Mouse (Mus musculus) MEL (cell line): Measurements from ENCODE around the gene Dock9. TPM values are rescaled to one million over a fixed set of nuclear protein-coding genes. Genes with fewer than 3 reads are reported as not detected.
A peak's percentile ranks its signal among the peaks of the same experiment; 100 is the strongest.

Experiments
- DNase-seq: peaks from one replicate; pipeline ENCODE4 v3.0.0; 2011; ENCODE audit warnings: low read depth, low spot score
- H3K27ac ChIP-seq: 2 replicates; pipeline ENCODE4 v1.5.1; 2012; ENCODE audit warnings: low read depth, mild to moderate bottlenecking, control low read depth, low read length, moderate library complexity; ENCODE audit not compliant: control insufficient read depth
- H3K27me3 ChIP-seq, 2 experiments: fragments of 150-350 bp in 1 of 2; sonication (generic) in 1 of 2; 2 replicates each; pipeline ENCODE4 v1.6.1; 2012; ENCODE audit warnings: low read length in 2 of 2, mild to moderate bottlenecking in 2 of 2, improper control_type of control experiment in 1 of 2, moderate library complexity in 1 of 2; ENCODE audit not compliant: insufficient read depth in 2 of 2, control insufficient read depth in 1 of 2
- H3K36me3 ChIP-seq, 2 experiments: 2 replicates each; pipeline ENCODE4 v1.6.1; 2012 to 2014; ENCODE audit warnings: low read length in 2 of 2, improper control_type of control experiment in 1 of 2, inconsistent platforms in 1 of 2, mild to moderate bottlenecking in 1 of 2; ENCODE audit not compliant: insufficient read depth in 2 of 2, control insufficient read depth in 1 of 2
- H3K4me1 ChIP-seq, 2 experiments: fragments of 150-350 bp in 1 of 2; sonication (generic) in 1 of 2; 2 replicates each; pipeline ENCODE4 v1.6.1; 2012; ENCODE audit warnings: low read length in 2 of 2, improper control_type of control experiment in 1 of 2, mild to moderate bottlenecking in 1 of 2; ENCODE audit not compliant: insufficient read depth in 2 of 2, control insufficient read depth in 1 of 2
- H3K4me3 ChIP-seq, 2 experiments: fragments of 150-350 bp in 1 of 2; sonication (generic) in 1 of 2; 2 replicates each; pipeline ENCODE4 v1.5.1; 2012; ENCODE audit warnings: low read depth in 2 of 2, low read length in 2 of 2, mild to moderate bottlenecking in 2 of 2, moderate library complexity in 2 of 2, control low read depth in 1 of 2, improper control_type of control experiment in 1 of 2; ENCODE audit not compliant: control insufficient read depth in 1 of 2, insufficient read depth in 1 of 2
- H3K79me2 ChIP-seq: 2 replicates; pipeline ENCODE4 v1.6.1; 2012; ENCODE audit warnings: mild to moderate bottlenecking, low read length, moderate library complexity; ENCODE audit not compliant: control insufficient read depth, poor library complexity, insufficient read depth
- H3K9ac ChIP-seq: 2 replicates; pipeline ENCODE4 v1.6.1; 2012; ENCODE audit warnings: low read depth, mild to moderate bottlenecking, control low read depth, low read length, moderate library complexity; ENCODE audit not compliant: control insufficient read depth, poor library complexity, severe bottlenecking
- H3K9me3 ChIP-seq: fragments of 150-350 bp; sonication (generic); replicated peaks from 2 replicates; pipeline ENCODE4 v1.6.1; 2012; ENCODE audit warnings: mild to moderate bottlenecking, low read length, improper control_type of control experiment, moderate library complexity; ENCODE audit not compliant: insufficient read depth
- CHD2 ChIP-seq: IDR thresholded peaks from 2 replicates; pipeline ENCODE4 v1.6.1; 2011; ENCODE audit warnings: low read length, improper control_type of control experiment
- CTCF ChIP-seq, 3 experiments: IDR thresholded peaks in 2 of 3; conservative IDR thresholded peaks in 1 of 3; 2 replicates each; pipeline ENCODE4 v1.5.1; 2011 to 2012; ENCODE audit warnings: low read length in 3 of 3, low read depth in 2 of 3, mild to moderate bottlenecking in 2 of 3, improper control_type of control experiment in 1 of 3, inconsistent platforms in 1 of 3, mixed read lengths in 1 of 3, moderate library complexity in 1 of 3; ENCODE audit not compliant: control insufficient read depth in 1 of 3, insufficient read depth in 1 of 3, poor library complexity in 1 of 3, severe bottlenecking in 1 of 3
- ELF1 ChIP-seq: IDR thresholded peaks from 2 replicates; pipeline ENCODE4 v1.6.1; 2014; ENCODE audit warnings: low read depth, mild to moderate bottlenecking, inconsistent platforms, low read length, improper control_type of control experiment, moderate library complexity
- EP300 ChIP-seq, 2 experiments: IDR thresholded peaks; 2 replicates each; pipeline ENCODE4 v1.6.1; 2011; ENCODE audit warnings: improper control_type of control experiment in 2 of 2, low read length in 2 of 2, low read depth in 1 of 2, mild to moderate bottlenecking in 1 of 2
- JUND ChIP-seq: IDR thresholded peaks from 2 replicates; pipeline ENCODE4 v1.6.1; 2011; ENCODE audit warnings: low read depth, mild to moderate bottlenecking, improper control_type of control experiment, low read length
- KAT2A ChIP-seq: conservative IDR thresholded peaks from 2 replicates; pipeline ENCODE4 v1.6.1; 2012; ENCODE audit warnings: low read depth, low read length, improper control_type of control experiment, inconsistent platforms
- MAFK ChIP-seq: IDR thresholded peaks from 2 replicates; pipeline ENCODE4 v1.6.1; 2011; ENCODE audit warnings: low read depth, mild to moderate bottlenecking, low read length, improper control_type of control experiment, borderline replicate concordance
- MAZ ChIP-seq: IDR thresholded peaks from 2 replicates; pipeline ENCODE4 v1.6.1; 2012; ENCODE audit warnings: low read depth, mild to moderate bottlenecking, inconsistent platforms, low read length, improper control_type of control experiment
- NRF1 ChIP-seq: IDR thresholded peaks from 2 replicates; pipeline ENCODE4 v1.6.1; 2014; ENCODE audit warnings: low read depth, mild to moderate bottlenecking, inconsistent platforms, low read length, improper control_type of control experiment, moderate library complexity; ENCODE audit not compliant: poor library complexity, insufficient read depth, severe bottlenecking
- POLR2A ChIP-seq, 2 experiments: IDR thresholded peaks; 2 replicates each; pipeline ENCODE4 v1.6.1; 2011 to 2012; ENCODE audit warnings: low read length in 2 of 2, mild to moderate bottlenecking in 2 of 2, control low read depth in 1 of 2, improper control_type of control experiment in 1 of 2, low read depth in 1 of 2, moderate library complexity in 1 of 2; ENCODE audit not compliant: control insufficient read depth in 1 of 2, insufficient read depth in 1 of 2, poor library complexity in 1 of 2
- RAD21 ChIP-seq: IDR thresholded peaks from 2 replicates; pipeline ENCODE4 v1.6.1; 2011; ENCODE audit warnings: mild to moderate bottlenecking, low read depth, low read length, improper control_type of control experiment
- RCOR1 ChIP-seq: IDR thresholded peaks from 2 replicates; pipeline ENCODE4 v1.6.1; 2012; ENCODE audit warnings: low read depth, mild to moderate bottlenecking, inconsistent platforms, low read length, improper control_type of control experiment
- SMC3 ChIP-seq: IDR thresholded peaks from 2 replicates; pipeline ENCODE4 v1.6.1; 2011; ENCODE audit warnings: low read depth, low read length, improper control_type of control experiment
- TBP ChIP-seq: IDR thresholded peaks from 2 replicates; pipeline ENCODE4 v1.8.0; 2011; ENCODE audit warnings: low read depth, low read length, improper control_type of control experiment
- USF1 ChIP-seq: IDR thresholded peaks from 2 replicates; pipeline ENCODE4 v1.6.1; 2014; ENCODE audit warnings: low read depth, mild to moderate bottlenecking, inconsistent platforms, low read length, improper control_type of control experiment, moderate library complexity
- ZC3H11A ChIP-seq: IDR thresholded peaks from 2 replicates; pipeline ENCODE4 v1.6.1; 2012; ENCODE audit warnings: low read depth, mild to moderate bottlenecking, inconsistent platforms, low read length, improper control_type of control experiment
- polyA plus RNA-seq, 2 experiments: library from polyadenylated mRNA; stranded (reverse) in 1 of 2; unstranded in 1 of 2; fragments of >175 nt in 1 of 2; fragments of >200 nt in 1 of 2; gene quantifications; 2 replicates each; pipeline versions ENCODE4 v1.2.1 to v1.2.4; 2012; ENCODE audit warnings: low replicate concordance in 2 of 2, low read depth in 1 of 2; ENCODE audit not compliant: insufficient read length in 2 of 2, insufficient read depth in 1 of 2, missing spikeins in 1 of 2
- total RNA-seq: library from RNA; depleted of rRNA; stranded (reverse); fragments of 300-350 nt; gene quantifications from 2 replicates; pipeline ENCODE4 v1.2.3, GENCODE M21; 2012

Gene Dock9
- total and polyA plus RNA-seq, 3 experiments = 6.3 to 9.4 TPM; not detected in 1

- Histone ChIP-seq H3K36me3 (peaks cover 0 to 3% of the 10 kb centered on the region in 2 experiments; a peak in 2 of 4 replicates), H3K27ac (no peak overlapping the region), H3K27me3 (no peaks in the 10 kb centered on the region), H3K4me1 (peaks cover 5 to 6% of the 10 kb centered on the region in 2 experiments; a peak in 2 of 4 replicates), H3K9ac (no peak overlapping the region), H3K9me3 (no peaks in the 10 kb centered on the region), H3K4me3 (no peak overlapping the region), H3K79me2 (no peaks in the 10 kb centered on the region)
- TF ChIP-seq MAZ = no peak
- TF ChIP-seq CTCF (IDR thresholded peaks at IDR 0.05 in 2 of 3, conservative IDR thresholded peaks at IDR 0.05 in 1 of 3; ENCODE audit: control insufficient read depth in 1 of 3, insufficient read depth in 1 of 3, low read depth in 2 of 3, low read length in 3 of 3, poor library complexity in 1 of 3, severe bottlenecking in 1 of 3) = peak in 1 of 3 experiments; percentile 28; a peak in 2 of 6 replicates
- TF ChIP-seq RAD21 = peak; percentile 28
- DNase-seq = no peak
These were observed 44.8 kb downstream of the Dock9 start for GRCm38 (mm10) chr14:121752686-121753426.

- no peak for DNase-seq
- TF ChIP-seq TBP = no peak
- TF ChIP-seq RCOR1 = no peak
- no peak for TF ChIP-seq ELF1
- no peak for TF ChIP-seq POLR2A (IDR thresholded peaks at IDR 0.05; ENCODE audit: control insufficient read depth in 1 of 2, insufficient read depth in 1 of 2, low read depth in 1 of 2, low read length in 2 of 2, poor library complexity in 1 of 2)
- TF ChIP-seq USF1 = no peak
- no peak for TF ChIP-seq ZC3H11A
- TF ChIP-seq MAFK = no peak
- no peak for TF ChIP-seq CHD2
- no peak for TF ChIP-seq KAT2A
- no peak for TF ChIP-seq SMC3
- no peak for TF ChIP-seq NRF1
- no peak for TF ChIP-seq JUND
- no peak for TF ChIP-seq EP300 (IDR thresholded peaks at IDR 0.05; ENCODE audit: low read depth in 1 of 2, low read length in 2 of 2)
- Histone ChIP-seq H3K9me3 (no peaks in the 10 kb centered on the region), H3K36me3 (peaks cover 0 to 3% of the 10 kb centered on the region in 2 experiments; a peak in 2 of 4 replicates), H3K27me3 (no peaks in the 10 kb centered on the region), H3K4me1 (peaks cover 5 to 6% of the 10 kb centered on the region in 2 experiments; a peak in 2 of 4 replicates), H3K9ac (no peak overlapping the region), H3K79me2 (no peaks in the 10 kb centered on the region), H3K4me3 (no peak overlapping the region), H3K27ac (no peak overlapping the region)
These were observed 48.0 kb downstream of the Dock9 start for GRCm38 (mm10) chr14:121749606-121750005.
